Comparison of ENCODE assay signal across 8 mouse cellular contexts in genomic region chr11:101468731-101469130, GRCm38 (mm10). TPM values are rescaled to one million over a fixed set of nuclear protein-coding genes. Genes with fewer than 3 reads are reported as not detected.
DNase-seq lines count a peak whose midpoint lies in the region; ATAC-seq lines count a peak whose summit lies in the region.

No protein-coding gene starts in this region.

- 0 out of 2 replicates have a peak overlapping the region, but pooled peaks have one; percentile 54 for H3K9ac ChIP-seq in liver, embryonic 15.5 days

- peak overlapping the region; percentile 94 for H3K4me2 ChIP-seq in liver, embryonic 15.5 days

- H3K27me3 ChIP-seq in liver, embryonic 15.5 days = peaks cover 93% of the 10 kb centered on the region

- H3K9me3 ChIP-seq in liver, embryonic 15.5 days (replicated peaks) = no peaks in the 10 kb centered on the region

- H3K27ac ChIP-seq in liver, embryonic 15.5 days (replicated peaks) = no peak overlapping the region

- no peak for ATAC-seq in liver, embryonic 15.5 days (ENCODE audit: insufficient read depth)

- WGBS in liver, embryonic 15.5 days (ENCODE audit: insufficient replicate concordance) = 10% methylated on average over 13 of the region's 13 CpGs

- H3K4me3 ChIP-seq in liver, embryonic 15.5 days (replicated peaks) = peak overlapping the region; percentile 65

- DNase-seq in cerebellum, adult 9-11 months = peak; percentile 34
- no peak for DNase-seq in cerebellum, adult 11 months
- peak; percentile 15 for DNase-seq in thymus, postnatal 0 days (ENCODE audit: low spot score)
- DNase-seq in thymus, postnatal 36 days = no peak
- no peak for DNase-seq in urinary bladder, postnatal 14 days (ENCODE audit: low spot score)
- no peak for DNase-seq in left cerebral cortex, adult 18-20 months (ENCODE audit: low spot score in 2 of 2)
- DNase-seq in gastrocnemius, postnatal 10 days = no peak

- peaks cover 53% of the 10 kb centered on the region for H3K4me1 ChIP-seq in liver, embryonic 15.5 days (replicated peaks)

- no peaks in the 10 kb centered on the region for H3K36me3 ChIP-seq in liver, embryonic 15.5 days (replicated peaks)

RNA-seq across cellular contexts. Expression of gene Vat1, which starts 2.7 kb away (rescaled TPM):
- 24.7 and 25.3 TPM in 2 replicates for polyA plus RNA-seq in thymus, postnatal 0 days (2015; fragmentation: Nextera tagmentation; extraction: Ambion mirVana)
- 10.0 and 10.8 TPM in 2 replicates for polyA plus RNA-seq in liver, embryonic 15.5 days (2015; fragmentation: Nextera tagmentation; extraction: Ambion mirVana)
- total RNA-seq in left cerebral cortex, adult 18-20 months (2021) = 10 to 100 TPM; 37.9 to 44.5 TPM
- 10 to 100 TPM; 39.4 to 50.2 TPM for total RNA-seq in gastrocnemius, postnatal 10 days (2021)

RNA-seq across cellular contexts. Expression of gene Rnd2, which starts 3.9 kb away (rescaled TPM):
- 3.7 and 4.6 TPM in 2 replicates for polyA plus RNA-seq in thymus, postnatal 0 days (2015; fragmentation: Nextera tagmentation; extraction: Ambion mirVana)
- 2.0 and 2.1 TPM in 2 replicates for polyA plus RNA-seq in liver, embryonic 15.5 days (2015; fragmentation: Nextera tagmentation; extraction: Ambion mirVana)
- total RNA-seq in left cerebral cortex, adult 18-20 months (2021) = 100 to 1,000 TPM; 158 to 161 TPM
- 1 to 10 TPM; 5.0 to 5.8 TPM for total RNA-seq in gastrocnemius, postnatal 10 days (2021)

RNA-seq across cellular contexts. Expression of gene Ifi35, which starts 20.5 kb away (rescaled TPM):
- 86.4 and 87.4 TPM in 2 replicates for polyA plus RNA-seq in thymus, postnatal 0 days (2015; fragmentation: Nextera tagmentation; extraction: Ambion mirVana)
- polyA plus RNA-seq in liver, embryonic 15.5 days (2015; fragmentation: Nextera tagmentation; extraction: Ambion mirVana) = 29.6 and 30.4 TPM in 2 replicates
- 1 to 10 TPM; 2.6 to 3.2 TPM for total RNA-seq in left cerebral cortex, adult 18-20 months (2021)
- total RNA-seq in gastrocnemius, postnatal 10 days (2021) = 1 to 10 TPM; 6.6 to 7.2 TPM

RNA-seq across cellular contexts. Expression of gene Rpl27, which starts 26.6 kb away (rescaled TPM):
- polyA plus RNA-seq in thymus, postnatal 0 days (2015; fragmentation: Nextera tagmentation; extraction: Ambion mirVana) = 550 and 596 TPM in 2 replicates
- 149 and 195 TPM in 2 replicates for polyA plus RNA-seq in liver, embryonic 15.5 days (2015; fragmentation: Nextera tagmentation; extraction: Ambion mirVana)
- 10 to 100 TPM; 51.0 to 52.1 TPM for total RNA-seq in left cerebral cortex, adult 18-20 months (2021)
- total RNA-seq in gastrocnemius, postnatal 10 days (2021) = 10 to 100 TPM; 55.9 to 84.8 TPM

RNA-seq across cellular contexts. Expression of gene Ptges3l, which starts 43.6 kb away (rescaled TPM):
- polyA plus RNA-seq in thymus, postnatal 0 days (2015; fragmentation: Nextera tagmentation; extraction: Ambion mirVana) = 1.8 TPM in 2 replicates
- polyA plus RNA-seq in liver, embryonic 15.5 days (2015; fragmentation: Nextera tagmentation; extraction: Ambion mirVana) = 1.3 and 1.4 TPM in 2 replicates
- 1 to 10 TPM; 4.1 to 4.5 TPM for total RNA-seq in left cerebral cortex, adult 18-20 months (2021)
- 100 to 1,000 TPM in 1 of 2 experiments, 10 to 100 TPM in 1; 90.6 to 101 TPM for total RNA-seq in gastrocnemius, postnatal 10 days (2021)

Comparison
In these comparisons a context has a peak if more than half of its experiments do, and no peak if none do; other contexts are left out.
1. DNase-seq: peak in cerebellum, adult 9-11 months (single experiment) and thymus, postnatal 0 days (single experiment); none in cerebellum, adult 11 months (single experiment), thymus, postnatal 36 days (0 of 2), urinary bladder, postnatal 14 days (single experiment), left cerebral cortex, adult 18-20 months (0 of 2) and gastrocnemius, postnatal 10 days (single experiment).
2. RNA of gene Rnd2, which starts 3.9 kb away (total RNA-seq): 158 to 161 TPM in left cerebral cortex, adult 18-20 months; 5.0 to 5.8 TPM in gastrocnemius, postnatal 10 days; every median in the first group is over 10 times any median in the second.